Mouse (Mus musculus): ENCODE measurements around the gene Gyg.
"Not testable (repeated sequence)": the region's sequence is repeated elsewhere in the genome, so short reads cannot be mapped to it uniquely, and the experiment has no call there.

The Gyg gene

DNA sequence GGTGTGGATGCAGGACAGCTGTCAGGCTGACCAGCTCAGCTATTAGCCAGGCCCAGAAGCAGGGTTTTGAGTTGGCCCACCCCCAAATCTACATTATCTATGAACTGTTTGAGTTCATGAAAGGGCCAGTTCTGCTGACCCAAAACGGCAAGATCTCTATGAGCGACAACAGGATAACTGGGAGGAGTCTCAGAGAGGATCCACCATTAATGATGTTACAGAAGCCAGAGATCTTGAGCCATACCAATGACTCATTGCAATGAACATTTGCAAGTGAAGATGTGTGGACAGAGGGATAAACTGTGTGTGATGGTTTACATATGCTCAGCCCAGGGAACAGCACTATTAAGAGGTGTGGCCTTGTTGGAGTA, 23.8 kb downstream of the Gyg start:
- no peak for DNase-seq (ENCODE audit: low spot score in 2 of 2)

DNA sequence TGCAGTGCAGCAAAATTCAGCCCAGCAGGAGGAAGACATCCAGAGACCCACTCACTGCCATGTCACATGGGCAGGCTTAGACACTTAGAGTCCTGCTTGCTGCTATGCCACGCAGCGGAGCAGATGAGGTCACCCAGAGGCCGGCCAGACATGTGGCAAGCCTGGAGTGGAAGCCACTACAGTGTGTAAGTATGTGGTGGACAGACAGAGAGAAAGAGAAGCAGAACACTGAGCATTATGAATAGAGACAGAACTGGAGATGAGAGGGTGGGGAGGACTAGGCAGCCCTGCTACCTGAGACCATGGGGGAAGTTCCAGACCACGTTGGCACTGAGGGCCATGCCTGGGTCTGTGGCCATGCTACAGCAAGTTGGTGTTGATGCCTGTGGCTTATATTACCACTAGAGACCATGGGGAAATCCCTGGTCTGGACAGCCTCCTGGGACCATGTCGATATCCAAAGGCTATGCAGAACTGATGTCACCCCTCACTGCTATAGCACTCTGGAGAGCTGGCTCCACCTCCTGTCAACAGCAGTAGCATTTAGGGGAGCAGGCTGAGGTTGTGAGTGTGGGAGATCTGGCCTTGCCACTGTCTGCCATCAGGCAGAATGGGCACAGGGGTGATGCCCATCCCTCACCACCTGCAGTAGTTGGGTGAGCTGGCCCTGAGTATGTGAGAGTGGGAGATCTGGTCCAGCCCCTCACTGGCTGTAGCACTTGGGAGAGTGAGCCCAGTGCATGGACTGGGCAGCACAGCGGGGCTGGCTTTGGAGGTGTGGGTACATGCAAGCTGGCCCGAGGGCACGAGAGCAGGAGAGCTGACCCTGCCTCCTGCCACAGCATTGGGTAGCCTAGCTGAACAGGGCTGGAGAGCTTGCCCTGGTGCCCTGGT, 24.4 kb downstream of the Gyg start:
- DNase-seq (ENCODE audit: low spot score in 2 of 2), result no peak

DNA sequence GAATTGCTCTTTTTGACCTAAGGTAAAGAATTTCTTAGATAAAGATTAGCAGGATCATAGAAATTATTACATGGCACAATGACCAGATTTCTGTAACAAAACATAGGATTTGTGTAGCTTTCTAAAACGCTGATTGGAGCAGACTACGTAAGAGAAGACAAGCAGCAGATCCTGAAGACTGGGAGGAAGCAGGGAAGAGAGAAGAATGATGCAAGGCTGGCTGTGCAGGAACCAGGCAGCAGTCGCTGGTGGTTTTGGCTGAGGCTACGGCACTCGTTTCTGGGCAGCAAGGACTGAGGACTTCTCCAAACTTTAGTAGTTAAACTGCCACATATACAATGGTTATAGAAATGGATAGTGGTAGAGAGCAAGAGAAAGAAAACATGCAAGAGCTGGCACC, 25.6 kb downstream of the Gyg start:
- DNase-seq (ENCODE audit: low spot score in 2 of 2), result no peak

GRCm38 (mm10) chr3:20127047-20127595, 28.0 kb downstream of the Gyg start:
- DNase-seq (ENCODE audit: low spot score in 2 of 2), result no peak

GRCm38 (mm10) chr3:20125604-20126003, 29.5 kb downstream of the Gyg start:
- DNase-seq (ENCODE audit: low spot score in 2 of 2), result no peak

- DNase-seq (ENCODE audit: low spot score in 2 of 2), result not testable (repeated sequence)
These were observed 33.5 kb downstream of the Gyg start for GRCm38 (mm10) chr3:20121582-20121981.

- DNase-seq (ENCODE audit: low spot score in 2 of 2), result no peak
These were observed 35.4 kb downstream of the Gyg start for GRCm38 (mm10) chr3:20119686-20120244.

DNA sequence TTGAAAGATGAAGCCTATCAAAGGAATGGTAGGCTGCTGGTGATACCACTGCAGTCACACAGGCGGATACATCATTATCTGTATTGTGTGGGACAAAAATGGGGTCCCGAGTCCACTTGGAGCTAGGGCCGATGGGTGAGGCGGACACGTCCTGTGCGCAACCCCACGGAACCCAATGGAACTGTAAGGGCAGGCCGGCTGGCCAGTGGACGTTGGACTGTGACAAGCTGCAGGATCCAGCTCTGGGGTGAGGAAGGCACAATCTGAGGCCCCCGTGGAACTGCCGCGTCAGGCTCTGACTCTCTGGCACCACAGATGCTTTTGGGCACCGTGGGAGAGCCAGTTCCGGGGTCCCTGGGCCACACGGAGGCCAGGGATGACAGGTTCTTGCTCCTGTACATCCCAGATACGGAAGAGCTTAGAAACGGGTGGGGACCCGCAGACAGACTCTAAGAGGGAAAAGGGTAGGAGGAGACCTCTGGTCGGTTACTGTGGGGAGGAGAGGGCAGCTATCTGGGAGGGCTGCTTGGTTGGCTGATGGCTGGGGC, 36.0 kb downstream of the Gyg start:
- DNase-seq (ENCODE audit: low spot score in 2 of 2), result no peak

DNA sequence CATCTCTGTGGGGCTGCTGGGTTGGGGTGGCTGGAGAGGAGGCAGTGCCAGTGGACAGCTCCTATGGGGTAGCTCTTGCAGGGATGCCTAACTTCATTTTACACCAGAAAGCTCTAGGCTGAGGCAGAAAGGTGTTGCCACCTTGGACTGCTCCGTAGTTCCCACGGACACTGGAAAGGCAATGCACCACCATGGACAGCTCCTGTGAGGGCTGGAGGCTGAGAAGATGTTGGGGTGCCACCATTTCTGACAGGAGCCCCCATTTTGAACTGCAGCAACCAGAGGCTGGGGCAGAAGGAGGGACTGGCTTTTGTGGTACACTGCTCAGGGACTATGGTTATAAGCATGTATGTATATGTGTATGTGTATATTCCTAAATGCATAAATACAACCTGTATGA, 43.2 kb downstream of the Gyg start:
- DNase-seq (ENCODE audit: low spot score in 2 of 2), result no peak

DNA sequence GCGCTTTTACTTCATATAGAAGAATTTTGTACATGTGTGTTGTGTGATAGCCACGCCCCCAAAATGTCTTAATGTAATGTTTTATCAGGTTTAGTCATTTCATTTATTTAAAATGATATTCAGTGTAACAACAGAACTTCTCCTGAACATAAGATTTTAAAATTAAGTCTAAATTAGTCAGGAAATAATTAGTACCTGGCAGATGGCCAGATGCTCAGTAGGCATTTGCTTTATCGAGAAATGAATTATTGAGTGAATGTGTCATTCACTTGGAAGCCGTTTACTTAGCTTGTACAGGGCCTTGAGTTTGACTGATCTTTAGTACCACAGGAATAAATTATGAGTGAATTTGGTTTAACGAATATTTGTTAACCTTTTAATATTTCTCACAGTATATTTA, 46.2 kb downstream of the Gyg start:
- no peak for DNase-seq (ENCODE audit: low spot score in 2 of 2)

DNA sequence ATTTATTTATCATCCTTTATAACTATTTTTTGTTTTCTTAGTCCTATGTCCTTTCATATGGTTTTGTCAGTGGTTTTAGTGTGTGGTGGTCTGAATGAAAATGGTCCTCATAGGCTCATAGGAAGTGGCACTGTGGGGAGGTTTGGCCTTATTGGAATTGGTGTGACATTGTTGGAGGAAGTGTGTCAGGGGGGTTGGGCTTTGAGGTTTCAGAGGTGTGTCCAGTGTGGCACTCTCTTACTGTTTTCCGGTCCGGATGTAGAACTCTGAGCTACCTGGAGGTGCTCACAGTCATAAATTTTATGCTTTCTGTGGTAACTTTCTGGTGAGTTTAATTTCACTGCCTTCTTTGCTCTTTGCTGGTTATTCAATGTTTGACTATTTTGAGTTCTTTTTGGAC, 50.3 kb downstream of the Gyg start:
- no peak for DNase-seq (ENCODE audit: low spot score in 2 of 2)

DNA sequence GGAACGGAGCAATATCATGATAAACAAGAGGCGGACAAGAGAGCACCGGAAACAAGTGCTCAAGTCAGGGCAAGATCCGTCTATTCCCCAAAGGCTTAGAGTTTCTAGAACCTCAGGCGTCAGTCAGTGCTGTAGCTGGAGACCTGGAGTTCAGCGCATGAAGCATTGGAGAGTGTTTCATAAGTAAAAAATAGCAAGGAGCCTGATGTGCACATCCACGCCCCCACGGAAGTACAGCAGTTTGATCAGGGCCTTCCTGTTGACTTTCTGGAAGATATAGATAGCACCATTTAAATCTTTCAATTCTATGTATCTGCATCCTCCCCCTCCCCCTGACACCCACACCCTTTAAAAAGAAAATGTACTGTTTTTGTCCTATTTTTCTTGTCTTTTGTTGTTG, 50.8 kb downstream of the Gyg start:
- no peak for DNase-seq (ENCODE audit: low spot score in 2 of 2)

DNA sequence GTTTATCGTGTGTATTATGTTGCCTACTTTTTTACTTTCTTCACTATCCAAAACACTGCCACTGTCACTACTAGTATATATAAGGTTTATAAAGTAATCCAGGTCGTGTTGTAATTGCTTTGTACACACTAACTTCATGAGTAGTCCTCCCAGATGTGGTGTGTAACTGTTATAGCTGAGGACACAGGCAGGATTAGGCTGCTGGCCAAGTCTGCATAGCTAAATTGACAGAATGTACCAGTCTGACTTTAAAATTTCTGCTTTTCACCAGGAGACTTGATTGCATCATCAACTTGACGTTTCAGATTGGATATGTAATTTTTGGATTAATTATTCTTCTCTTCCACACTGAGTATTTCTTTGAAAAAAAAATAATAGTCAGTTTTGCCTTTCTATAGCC, 51.3 kb downstream of the Gyg start:
- DNase-seq (ENCODE audit: low spot score in 2 of 2), result no peak

GRCm38 (mm10) chr3:20082161-20082560, 73.0 kb downstream of the Gyg start:
- no peak for DNase-seq (ENCODE audit: low spot score in 2 of 2)

GRCm38 (mm10) chr3:20076145-20077053, 78.7 kb downstream of the Gyg start:
- no peak for DNase-seq (ENCODE audit: low spot score in 2 of 2)
